Mouse (Mus musculus): ENCODE measurements at regions not wholly inside any gene's neighbourhood (a gene's known extent, or its start where the extent isn't known, plus 50 kb on each side); places are given as distances from the start of the nearest gene placed in this dataset.
A peak's percentile ranks its signal among the peaks of the same experiment; 100 is the strongest.

- no peak overlapping the region for H3K27ac ChIP-seq (ENCODE audit: low read depth, low read length)
- no peaks in the 10 kb centered on the region for H3K9me3 ChIP-seq (ENCODE audit: control insufficient read depth, low read length)
- no peak overlapping the region for H3K4me2 ChIP-seq (replicated peaks; ENCODE audit: low read depth, low read length)
- no peaks in the 10 kb centered on the region for H3K27me3 ChIP-seq (ENCODE audit: control insufficient read depth, insufficient read depth, low read length)
- H3K4me1 ChIP-seq (ENCODE audit: control insufficient read depth, insufficient read depth, low read length), result no peaks in the 10 kb centered on the region
- no peak for ATAC-seq (ENCODE audit: low FRiP score, low TSS enrichment)
- no peaks in the 10 kb centered on the region for H3K36me3 ChIP-seq (ENCODE audit: control insufficient read depth, insufficient read depth, low read length)
- H3K4me3 ChIP-seq (ENCODE audit: low read length), result no peak overlapping the region
- H3K9ac ChIP-seq (ENCODE audit: low read depth, low read length), result no peak overlapping the region
- 80% methylated on average over 3 of the region's 3 CpGs for WGBS
Measured at GRCm38 (mm10) chr14:114781821-114782220, 310.2 kb upstream of the Gpc5 start.

DNA sequence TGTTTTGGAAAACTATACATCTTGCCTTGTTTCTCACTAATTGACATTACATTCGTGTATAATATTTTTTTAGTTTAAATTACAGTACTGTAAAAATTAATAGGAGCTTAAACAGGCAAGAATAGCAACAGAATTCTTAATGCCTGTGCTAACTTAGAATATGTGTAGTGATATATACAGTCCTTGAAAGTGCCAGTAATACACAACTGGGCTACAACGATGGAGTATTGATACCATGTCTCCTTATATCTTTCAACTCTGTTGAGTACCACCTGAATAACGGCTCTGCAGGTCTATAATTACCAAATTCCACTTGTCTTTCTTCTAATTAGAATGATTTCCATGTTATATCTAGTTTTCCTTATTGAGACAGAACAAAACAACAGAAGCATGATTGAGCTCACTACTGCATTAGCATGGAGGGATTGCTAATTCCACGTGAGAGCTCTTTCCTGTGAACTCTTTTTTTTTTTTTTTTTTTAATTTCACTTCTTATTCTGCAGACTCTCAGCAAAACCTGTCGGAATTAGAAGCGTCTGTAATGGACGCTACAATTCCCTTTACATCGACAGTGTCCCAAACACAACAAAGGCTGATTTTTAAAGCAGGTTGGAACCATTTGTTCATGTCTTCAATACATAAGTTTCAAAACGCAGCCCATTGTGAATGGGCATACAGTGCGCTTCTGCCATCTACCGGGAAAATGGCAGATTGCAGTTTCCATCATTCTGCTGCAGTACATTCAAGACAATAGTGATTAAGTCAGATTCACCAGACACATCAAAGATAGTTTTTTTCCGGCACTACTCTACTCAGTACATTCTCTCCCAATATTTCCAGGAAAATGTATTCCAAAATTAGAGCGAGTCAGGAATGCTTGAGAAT, 300.8 kb upstream of the Gpc5 start:
- Histone ChIP-seq H3K27ac (ENCODE audit: low read depth, low read length) (no peak overlapping the region), H3K9me3 (ENCODE audit: control insufficient read depth, low read length) (no peaks in the 10 kb centered on the region), H3K9ac (ENCODE audit: low read depth, low read length) (no peak overlapping the region), H3K36me3 (ENCODE audit: control insufficient read depth, insufficient read depth, low read length) (no peaks in the 10 kb centered on the region), H3K4me2 (replicated peaks; ENCODE audit: low read depth, low read length) (peak overlapping the region; percentile 15; the same call in 1 of the 2 replicates), H3K27me3 (ENCODE audit: control insufficient read depth, insufficient read depth, low read length) (no peaks in the 10 kb centered on the region), H3K4me1 (ENCODE audit: control insufficient read depth, insufficient read depth, low read length) (no peaks in the 10 kb centered on the region), H3K4me3 (ENCODE audit: low read length) (no peak overlapping the region)
- WGBS, result 29% methylated on average over 13 of the region's 13 CpGs
- peak; percentile 66; the same call in 1 of the 2 replicates for ATAC-seq (ENCODE audit: low FRiP score, low TSS enrichment)

GRCm38 (mm10) chr14:114791831-114792224, 300.2 kb upstream of the Gpc5 start:
- 66% methylated on average over 4 of the region's 4 CpGs for whole genome bisulfite sequencing
- ATAC-seq (ENCODE audit: low FRiP score, low TSS enrichment), result no peak

DNA sequence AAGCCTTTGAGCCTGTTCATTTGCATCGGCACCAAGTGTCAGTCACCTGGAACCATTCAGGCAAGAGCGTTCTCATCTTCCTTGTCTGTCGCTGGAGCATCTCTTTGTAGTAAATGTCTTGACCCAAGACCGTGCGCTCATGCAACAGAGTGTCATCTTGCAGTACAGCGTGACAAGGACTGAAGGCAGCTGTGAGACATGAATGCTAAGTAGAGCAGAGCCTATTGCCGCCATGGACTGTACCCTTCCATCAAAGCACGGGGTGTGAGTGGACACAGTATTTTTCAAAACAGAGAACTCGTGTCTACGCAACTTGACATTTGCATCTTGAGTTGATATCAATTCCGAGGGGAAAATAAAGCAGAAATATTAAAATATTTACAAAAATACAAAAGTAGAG, 287.4 kb upstream of the Gpc5 start:
- Histone ChIP-seq H3K9ac (ENCODE audit: low read depth, low read length) (no peak overlapping the region), H3K36me3 (ENCODE audit: control insufficient read depth, insufficient read depth, low read length) (no peaks in the 10 kb centered on the region), H3K27ac (ENCODE audit: low read depth, low read length) (no peak overlapping the region), H3K27me3 (ENCODE audit: control insufficient read depth, insufficient read depth, low read length) (no peaks in the 10 kb centered on the region), H3K4me2 (replicated peaks; ENCODE audit: low read depth, low read length) (no peak overlapping the region), H3K4me1 (ENCODE audit: control insufficient read depth, insufficient read depth, low read length) (no peaks in the 10 kb centered on the region), H3K4me3 (ENCODE audit: low read length) (no peak overlapping the region), H3K9me3 (ENCODE audit: control insufficient read depth, low read length) (no peaks in the 10 kb centered on the region)
- 72% methylated on average over 11 of the region's 11 CpGs for WGBS
- ATAC-seq (ENCODE audit: low FRiP score, low TSS enrichment), result no peak

More at GRCm38 (mm10) chr14:114791831-114792224, 300.2 kb upstream of the Gpc5 start:
- no peaks in the 10 kb centered on the region for H3K9me3 ChIP-seq (ENCODE audit: control insufficient read depth, low read length)
- H3K4me3 ChIP-seq (ENCODE audit: low read length), result no peak overlapping the region
- no peaks in the 10 kb centered on the region for H3K36me3 ChIP-seq (ENCODE audit: control insufficient read depth, insufficient read depth, low read length)
- no peak overlapping the region for H3K27ac ChIP-seq (ENCODE audit: low read depth, low read length)
- no peaks in the 10 kb centered on the region for H3K27me3 ChIP-seq (ENCODE audit: control insufficient read depth, insufficient read depth, low read length)
- H3K9ac ChIP-seq (ENCODE audit: low read depth, low read length), result no peak overlapping the region
- H3K4me2 ChIP-seq (replicated peaks; ENCODE audit: low read depth, low read length), result no peak overlapping the region
- no peaks in the 10 kb centered on the region for H3K4me1 ChIP-seq (ENCODE audit: control insufficient read depth, insufficient read depth, low read length)

DNA sequence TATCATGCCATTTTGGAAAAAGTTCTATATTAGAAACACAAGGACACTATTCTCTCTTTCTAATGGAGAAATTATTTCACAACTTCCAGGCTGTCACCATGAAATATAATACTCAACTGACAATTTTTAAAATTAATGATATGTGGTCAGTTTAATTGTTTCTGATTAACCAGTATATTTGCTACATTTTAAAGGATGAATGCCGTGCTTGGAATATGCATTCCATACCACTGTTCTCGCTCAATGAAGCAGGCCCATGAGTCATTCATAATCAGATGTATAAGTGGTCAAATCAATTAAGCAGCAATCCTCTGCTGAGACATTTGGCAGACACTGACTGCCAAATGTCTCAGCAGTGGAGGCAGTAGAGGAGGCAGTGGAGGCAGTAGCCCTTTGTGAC, 283.4 kb upstream of the Gpc5 start:
- no peak for ATAC-seq (ENCODE audit: low FRiP score, low TSS enrichment)
- H3K27ac ChIP-seq (ENCODE audit: low read depth, low read length), result no peak overlapping the region
- no peaks in the 10 kb centered on the region for H3K36me3 ChIP-seq (ENCODE audit: control insufficient read depth, insufficient read depth, low read length)
- H3K27me3 ChIP-seq (ENCODE audit: control insufficient read depth, insufficient read depth, low read length), result no peaks in the 10 kb centered on the region
- H3K4me3 ChIP-seq (ENCODE audit: low read length), result no peak overlapping the region
- H3K9ac ChIP-seq (ENCODE audit: low read depth, low read length), result no peak overlapping the region
- no peak overlapping the region for H3K4me2 ChIP-seq (replicated peaks; ENCODE audit: low read depth, low read length)
- 72% methylated on average over 2 of the region's 2 CpGs for WGBS
- H3K9me3 ChIP-seq (ENCODE audit: control insufficient read depth, low read length), result no peaks in the 10 kb centered on the region
- H3K4me1 ChIP-seq (ENCODE audit: control insufficient read depth, insufficient read depth, low read length), result no peaks in the 10 kb centered on the region

- no peak overlapping the region for H3K9ac ChIP-seq (ENCODE audit: low read depth, low read length)
- H3K27ac ChIP-seq (ENCODE audit: low read depth, low read length), result 0 out of 2 replicates have a peak overlapping the region, but pooled peaks have one; percentile 2
- H3K36me3 ChIP-seq (ENCODE audit: control insufficient read depth, insufficient read depth, low read length), result no peaks in the 10 kb centered on the region
- no peak for ATAC-seq (ENCODE audit: low FRiP score, low TSS enrichment)
- no peak overlapping the region for H3K4me2 ChIP-seq (replicated peaks; ENCODE audit: low read depth, low read length)
- no peaks in the 10 kb centered on the region for H3K9me3 ChIP-seq (ENCODE audit: control insufficient read depth, low read length)
- H3K27me3 ChIP-seq (ENCODE audit: control insufficient read depth, insufficient read depth, low read length), result no peaks in the 10 kb centered on the region
- H3K4me3 ChIP-seq (ENCODE audit: low read length), result no peak overlapping the region
- peaks cover 4% of the 10 kb centered on the region; the same call in 1 of the 2 replicates for H3K4me1 ChIP-seq (ENCODE audit: control insufficient read depth, insufficient read depth, low read length)
- 16% methylated on average over 1 of the region's 1 CpGs for WGBS
Measured at GRCm38 (mm10) chr14:114820677-114821076, 271.3 kb upstream of the Gpc5 start.

GRCm38 (mm10) chr14:114821098-114821594, 270.9 kb upstream of the Gpc5 start:
- peak; percentile 76; the same call in 1 of the 2 replicates for ATAC-seq (ENCODE audit: low FRiP score, low TSS enrichment)
- no peaks in the 10 kb centered on the region for H3K36me3 ChIP-seq (ENCODE audit: control insufficient read depth, insufficient read depth, low read length)
- H3K27ac ChIP-seq (ENCODE audit: low read depth, low read length), result 0 out of 2 replicates have a peak overlapping the region, but pooled peaks have one; percentile 2
- no peak overlapping the region for H3K4me3 ChIP-seq (ENCODE audit: low read length)
- 25% methylated on average over 2 of the region's 2 CpGs for WGBS
- H3K9ac ChIP-seq (ENCODE audit: low read depth, low read length), result no peak overlapping the region
- peaks cover 4% of the 10 kb centered on the region; the same call in 1 of the 2 replicates for H3K4me1 ChIP-seq (ENCODE audit: control insufficient read depth, insufficient read depth, low read length)
- no peaks in the 10 kb centered on the region for H3K27me3 ChIP-seq (ENCODE audit: control insufficient read depth, insufficient read depth, low read length)
- no peak overlapping the region for H3K4me2 ChIP-seq (replicated peaks; ENCODE audit: low read depth, low read length)
- H3K9me3 ChIP-seq (ENCODE audit: control insufficient read depth, low read length), result no peaks in the 10 kb centered on the region

DNA sequence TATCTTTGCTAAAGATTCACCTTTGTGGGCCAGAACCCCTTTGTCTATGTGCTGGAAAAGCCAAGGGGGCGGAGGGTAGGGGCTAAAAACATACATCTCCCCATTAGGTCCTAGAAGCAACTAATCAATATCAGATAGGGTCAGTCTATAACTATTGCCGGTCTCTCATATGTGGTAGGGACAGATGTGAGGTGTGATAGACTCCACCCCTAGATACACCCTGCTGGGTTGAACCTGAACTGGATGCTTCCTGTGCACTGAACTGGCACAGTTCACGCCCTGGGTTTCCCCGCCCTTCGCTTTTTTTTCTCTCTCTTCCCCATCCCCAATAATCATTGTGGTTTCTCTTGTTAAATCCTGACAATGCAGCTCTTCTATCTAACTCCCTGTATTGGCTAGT, 270.3 kb upstream of the Gpc5 start:
- no peak for ATAC-seq (ENCODE audit: low FRiP score, low TSS enrichment)
- Histone ChIP-seq H3K27ac (ENCODE audit: low read depth, low read length) (peak overlapping the region; percentile 19; the same call in 1 of the 2 replicates), H3K27me3 (ENCODE audit: control insufficient read depth, insufficient read depth, low read length) (no peaks in the 10 kb centered on the region), H3K4me1 (ENCODE audit: control insufficient read depth, insufficient read depth, low read length) (peaks cover 4% of the 10 kb centered on the region; the same call in 1 of the 2 replicates), H3K4me2 (replicated peaks; ENCODE audit: low read depth, low read length) (no peak overlapping the region), H3K36me3 (ENCODE audit: control insufficient read depth, insufficient read depth, low read length) (no peaks in the 10 kb centered on the region), H3K4me3 (ENCODE audit: low read length) (no peak overlapping the region), H3K9me3 (ENCODE audit: control insufficient read depth, low read length) (no peaks in the 10 kb centered on the region), H3K9ac (ENCODE audit: low read depth, low read length) (no peak overlapping the region)
- 85% methylated on average over 5 of the region's 5 CpGs for WGBS

DNA sequence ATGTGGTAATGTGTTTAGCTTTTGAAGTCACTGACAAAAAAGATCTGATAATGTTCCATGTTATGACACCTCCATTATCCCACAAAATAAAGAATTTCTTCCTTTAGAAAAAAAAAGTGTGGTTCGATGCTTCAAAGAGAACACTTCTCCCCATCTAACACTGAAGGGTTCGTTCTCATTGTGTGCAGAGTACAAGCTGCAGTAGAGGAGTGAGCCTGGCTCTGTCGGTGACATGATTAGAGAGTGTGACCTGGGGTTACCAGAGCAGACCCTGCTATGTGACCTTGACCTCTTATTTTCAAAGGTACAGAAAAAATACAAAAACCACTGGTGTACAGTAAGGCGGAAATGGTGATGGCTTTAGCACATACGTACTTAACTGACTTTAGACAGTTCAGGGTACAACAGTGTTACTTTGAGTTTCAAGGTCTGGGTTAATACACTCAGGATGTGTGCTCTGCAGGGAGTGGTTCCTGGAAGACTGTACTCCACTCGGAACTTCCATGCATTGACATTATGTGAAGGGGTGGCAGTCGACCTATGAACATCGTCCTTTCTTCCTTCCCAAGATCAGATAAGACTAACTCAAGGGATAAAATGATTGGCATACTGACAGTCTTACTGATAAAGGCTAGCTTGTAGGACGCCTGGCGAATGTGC, 265.2 kb upstream of the Gpc5 start:
- H3K9me3 ChIP-seq (ENCODE audit: control insufficient read depth, low read length), result no peaks in the 10 kb centered on the region
- no peaks in the 10 kb centered on the region for H3K27me3 ChIP-seq (ENCODE audit: control insufficient read depth, insufficient read depth, low read length)
- H3K4me2 ChIP-seq (replicated peaks; ENCODE audit: low read depth, low read length), result no peak overlapping the region
- no peak overlapping the region for H3K27ac ChIP-seq (ENCODE audit: low read depth, low read length)
- H3K36me3 ChIP-seq (ENCODE audit: control insufficient read depth, insufficient read depth, low read length), result no peaks in the 10 kb centered on the region
- no peak overlapping the region for H3K9ac ChIP-seq (ENCODE audit: low read depth, low read length)
- no peak for ATAC-seq (ENCODE audit: low FRiP score, low TSS enrichment)
- H3K4me3 ChIP-seq (ENCODE audit: low read length), result no peak overlapping the region
- WGBS, result 74% methylated on average over 10 of the region's 10 CpGs
- H3K4me1 ChIP-seq (ENCODE audit: control insufficient read depth, insufficient read depth, low read length), result no peaks in the 10 kb centered on the region

Measured in kidney, embryonic 14.5 days (tissue).